Mouse (Mus musculus) heart, embryonic 16.5 days (tissue): ENCODE results near the gene Trmu. TPM values are rescaled to one million over a fixed set of nuclear protein-coding genes. Genes with fewer than 3 reads are reported as not detected.
A peak's percentile ranks its signal among the peaks of the same experiment; 100 is the strongest.

Source experiments
- ATAC-seq: fragments of 200-750 bp; cut with Nextera tagmentation; replicated peaks from 2 replicates; pipeline ENCODE4 v1.8.0; 2017; ENCODE audit warnings: moderate number of reproducible peaks; ENCODE audit not compliant: insufficient read depth, low FRiP score; ENCODE audit errors: extremely low read depth
- H3K27ac ChIP-seq: fragments of 300-500 bp; sonication (generic); 2 replicates; pipeline ENCODE4 v1.5.1; 2014; ENCODE audit warnings: mild to moderate bottlenecking, low read length, control low read depth, moderate library complexity
- H3K27me3 ChIP-seq: fragments of 300-500 bp; sonication (generic); 2 replicates; pipeline ENCODE4 v1.6.1; 2014; ENCODE audit warnings: low read length, mixed read lengths; ENCODE audit not compliant: control insufficient read depth, insufficient read depth
- H3K36me3 ChIP-seq: fragments of 300-500 bp; sonication (generic); 2 replicates; pipeline ENCODE4 v1.6.1; 2014; ENCODE audit not compliant: control insufficient read depth, insufficient read depth
- H3K4me1 ChIP-seq: fragments of 300-500 bp; sonication (generic); 2 replicates; pipeline ENCODE4 v1.6.1; 2014; ENCODE audit warnings: low read length, mixed read lengths; ENCODE audit not compliant: control insufficient read depth, insufficient read depth
- H3K4me2 ChIP-seq: fragments of 300-500 bp; sonication (generic); 2 replicates; pipeline ENCODE4 v1.6.1; 2014; ENCODE audit warnings: low read depth, mild to moderate bottlenecking, control low read depth, low read length
- H3K4me3 ChIP-seq: fragments of 300-500 bp; sonication (generic); 2 replicates; pipeline ENCODE4 v1.5.1; 2014; ENCODE audit warnings: mild to moderate bottlenecking, control low read depth, low read length
- H3K9ac ChIP-seq: fragments of 300-500 bp; sonication (generic); 2 replicates; pipeline ENCODE4 v1.6.1; 2014; ENCODE audit warnings: low read length, control low read depth
- H3K9me3 ChIP-seq: fragments of 300-500 bp; sonication (generic); replicated peaks from 2 replicates; pipeline ENCODE4 v1.6.1; 2016; ENCODE audit warnings: low read length; ENCODE audit not compliant: control insufficient read depth
- WGBS: fragments of 180-500 bp; shearing (Covaris S2); extraction: QIAGEN DNeasy Blood & Tissue Kit; methylation state at CpG from one replicate; pipeline ENCODE4 v1.1.7; 2014; 5-methylcytosine and 5-hydroxymethylcytosine counted together
- polyA plus RNA-seq: library from polyadenylated mRNA; unstranded; fragments of >200 nt; fragmentation: Nextera tagmentation; extraction: Ambion mirVana; gene quantifications from 2 replicates; pipeline ENCODE4 v1.2.1, GENCODE M21; 2015

Gene Trmu
- polyA plus RNA-seq, 1 experiment from 2014 or later = 36.3 TPM

GRCm38 (mm10) chr15:85935627-85936049 is 56.5 kb downstream of the Trmu start:
- WGBS = 30% methylated on average over 5 of the region's 5 CpGs
- ATAC-seq = peak; percentile 89
- peaks cover 6% of the 10 kb centered on the region for H3K4me1 ChIP-seq
- 0 out of 2 replicates have a peak, but pooled peaks cover 6% of the 10 kb centered on the region for H3K36me3 ChIP-seq
- H3K9ac ChIP-seq = 0 out of 2 replicates have a peak overlapping the region, but pooled peaks have one; percentile 3
- no peak overlapping the region for H3K4me3 ChIP-seq
- no peak overlapping the region for H3K4me2 ChIP-seq
- H3K27ac ChIP-seq = peak overlapping the region; percentile 43
- no peaks in the 10 kb centered on the region for H3K9me3 ChIP-seq
- no peaks in the 10 kb centered on the region for H3K27me3 ChIP-seq

Other genes starting within 250 kb of the Trmu start
- 20.3 and 21.5 TPM in 2 replicates for gene Ppara, start 144.3 kb upstream of the Trmu start, polyA plus RNA-seq
- gene Cdpf1, start 67.6 kb upstream of the Trmu start, polyA plus RNA-seq = 48.8 and 49.8 TPM in 2 replicates
- 0.50 and 0.53 TPM in 2 replicates for gene Pkdrej, start 57.6 kb upstream of the Trmu start, polyA plus RNA-seq
- 4.9 and 6.2 TPM in 2 replicates for gene Ttc38, start 47.0 kb upstream of the Trmu start, polyA plus RNA-seq
- gene Gtse1, start 19.6 kb upstream of the Trmu start, polyA plus RNA-seq = 24.8 and 25.5 TPM in 2 replicates
- gene Celsr1, start 154.5 kb downstream of the Trmu start, polyA plus RNA-seq = 1.7 TPM in 2 replicates
- gene Gramd4, start 178.4 kb downstream of the Trmu start, polyA plus RNA-seq = 18.7 and 22.2 TPM in 2 replicates